Mouse (Mus musculus): ENCODE measurements around the gene Btbd35f19. TPM values are rescaled to one million over a fixed set of nuclear protein-coding genes. Genes with fewer than 3 reads are reported as not detected.

Gene Btbd35f19
- polyA plus RNA-seq (2015; fragmentation: Nextera tagmentation; extraction: Ambion mirVana), result not detected in 2 replicates

DNA sequence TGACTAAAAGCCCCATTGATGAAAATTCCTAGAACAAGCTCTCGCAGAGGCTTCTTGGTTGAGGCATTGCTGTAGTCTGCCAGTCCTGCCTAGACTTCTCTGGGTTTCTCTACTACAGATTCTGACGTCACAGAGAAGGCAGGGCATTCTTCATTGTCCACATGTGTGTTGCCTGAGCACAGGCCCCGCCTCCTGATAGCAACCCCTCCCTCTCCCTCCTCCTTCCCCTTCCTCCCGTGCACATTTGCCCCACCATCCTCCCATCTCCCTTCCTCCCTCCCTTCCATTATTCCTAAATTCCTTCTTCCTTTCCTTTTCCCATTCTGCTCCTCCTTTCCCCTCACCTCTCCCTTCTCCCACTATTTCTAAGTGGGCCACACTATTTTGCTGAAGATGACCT, at the start of gene Btbd35f19:
Btbd35f19 (minus strand) TSS at position 101 of the 400 bp plus-strand sequence.

DNA sequence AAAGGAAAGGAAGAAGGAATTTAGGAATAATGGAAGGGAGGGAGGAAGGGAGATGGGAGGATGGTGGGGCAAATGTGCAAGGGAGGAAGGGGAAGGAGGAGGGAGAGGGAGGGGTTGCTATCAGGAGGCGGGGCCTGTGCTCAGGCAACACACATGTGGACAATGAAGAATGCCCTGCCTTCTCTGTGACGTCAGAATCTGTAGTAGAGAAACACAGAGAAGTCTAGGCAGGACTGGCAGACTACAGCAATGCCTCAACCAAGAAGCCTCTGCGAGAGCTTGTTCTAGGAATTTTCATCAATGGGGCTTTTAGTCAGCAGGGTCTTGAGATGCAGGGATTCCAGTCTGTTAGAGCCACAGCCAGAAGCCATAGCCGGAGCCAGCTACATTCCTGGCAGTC, 47.6 kb downstream of the Btbd35f19 start, which contains the start of gene Btbd35f26:
Btbd35f26 (plus strand) TSS at position 301 of the 400 bp plus-strand sequence.

Other genes with a start within 250 kb of the Btbd35f19 start
- not detected in 2 replicates for gene Spin2f, start 130.0 kb downstream of the Btbd35f19 start, polyA plus RNA-seq (2015; fragmentation: Nextera tagmentation; extraction: Ambion mirVana)
- gene Btbd35f26, start 47.5 kb downstream of the Btbd35f19 start, polyA plus RNA-seq (2015; fragmentation: Nextera tagmentation; extraction: Ambion mirVana), result not detected in 2 replicates
- gene Gm21883, start 190.4 kb upstream of the Btbd35f19 start, polyA plus RNA-seq (2015; fragmentation: Nextera tagmentation; extraction: Ambion mirVana), result not detected in 2 replicates
- not detected in 2 replicates for gene Spin2e, start 235.0 kb upstream of the Btbd35f19 start, polyA plus RNA-seq (2015; fragmentation: Nextera tagmentation; extraction: Ambion mirVana)